Mouse (Mus musculus): ENCODE data around the gene Mrpl22. TPM values are rescaled to one million over a fixed set of nuclear protein-coding genes. Genes with fewer than 3 reads are reported as not detected.

The Mrpl22 gene
- total RNA-seq, 2 experiments from 2014 or later: 50.1 to 54.3 TPM

Other genes starting within 250 kb of the Mrpl22 start
- gene Larp1, start 162.6 kb upstream of the Mrpl22 start, total RNA-seq (2021): 10 to 100 TPM; 69.6 to 69.9 TPM
- gene Gm12248, start 78.5 kb upstream of the Mrpl22 start, total RNA-seq (2021): not detected
- 10 to 100 TPM; 41.8 to 43.0 TPM for gene Cnot8, start 67.5 kb upstream of the Mrpl22 start, total RNA-seq (2021)
- gene Gemin5, start 3.1 kb upstream of the Mrpl22 start, total RNA-seq (2021): 10 to 100 TPM; 12.3 to 13.1 TPM
- gene Igtp, start 27.9 kb downstream of the Mrpl22 start, total RNA-seq (2021): 1 to 10 TPM; 4.8 to 4.9 TPM
- gene Irgm2, start 28.0 kb downstream of the Mrpl22 start, total RNA-seq (2021): 1 to 10 TPM; 4.4 to 4.8 TPM
- not detected for gene 4930438A08Rik, start 103.1 kb downstream of the Mrpl22 start, total RNA-seq (2021)
- gene Zfp692, start 135.4 kb downstream of the Mrpl22 start, total RNA-seq (2021): 1 to 10 TPM; 4.2 to 6.6 TPM
- 10 to 100 TPM; 37.5 to 44.2 TPM for gene Zfp672, start 158.7 kb downstream of the Mrpl22 start, total RNA-seq (2021)
- gene Sh3bp5l, start 159.1 kb downstream of the Mrpl22 start, total RNA-seq (2021): 10 to 100 TPM; 38.5 to 51.5 TPM
- not detected for gene Lypd8, start 207.4 kb downstream of the Mrpl22 start, total RNA-seq (2021)
- not detected for gene 1810065E05Rik, start 249.4 kb downstream of the Mrpl22 start, total RNA-seq (2021)